In the genomic region with DNA sequence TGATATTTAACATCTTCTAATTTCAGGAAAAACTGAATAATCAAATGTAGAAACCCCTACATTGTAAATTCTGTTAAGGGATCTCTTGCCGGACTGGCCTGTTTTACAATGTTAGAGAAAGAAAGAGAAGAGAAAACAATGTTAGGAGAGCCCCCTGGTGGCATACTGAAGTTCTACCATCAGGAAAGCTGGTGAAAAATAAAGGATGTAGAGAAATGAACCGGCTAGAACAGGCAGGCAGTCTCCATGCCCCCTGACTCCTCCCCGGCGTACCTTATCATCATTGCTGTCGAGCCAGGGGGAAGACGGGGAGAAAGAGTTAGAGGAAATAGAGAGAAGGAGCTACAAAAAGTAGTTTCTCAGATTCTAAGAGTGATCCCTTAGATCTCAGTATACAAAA, we compare ENCODE assay signal across 10 mouse cellular contexts. TPM values are rescaled to one million over a fixed set of nuclear protein-coding genes. Genes with fewer than 3 reads are reported as not detected.
DNase-seq lines count a peak whose midpoint lies in the region; ATAC-seq and TF ChIP-seq lines count a peak whose summit lies in the region.
"Had no signal": no experiment of that assay in that cellular context is flagged by ENCODE, and none has a peak within 500 bp of the region (broad histone marks: within the 10 kb centered on the region; RNA-seq: fewer than 3 reads in every experiment).

No protein-coding gene starts in this region.

- TF ChIP-seq EP300 in ES-Bruce4 (IDR thresholded peaks at IDR 0.05; ENCODE audit: insufficient read depth, low read depth, low read length), result no peak

- ATAC-seq in intestine, embryonic 14.5 days (replicated peaks; ENCODE audit: low FRiP score, low TSS enrichment, low read depth), result no peak
- no peak for ATAC-seq in intestine, embryonic 15.5 days
- ATAC-seq in forebrain, embryonic 13.5 days, result no peak

- H3K9ac ChIP-seq in intestine, embryonic 14.5 days (ENCODE audit: low read length), result no peak overlapping the region
- no peak overlapping the region for H3K9ac ChIP-seq in intestine, embryonic 15.5 days
- peak overlapping the region; percentile 1; the same call in 1 of the 2 replicates for H3K9ac ChIP-seq in ES-Bruce4 (ENCODE audit: low read depth, poor library complexity, severe bottlenecking)
- no peak overlapping the region for H3K9ac ChIP-seq in forebrain, embryonic 13.5 days
- H3K9ac ChIP-seq: lung, embryonic 15.5 days had no signal

- no peak for TF ChIP-seq CTCF in ES-Bruce4 (IDR thresholded peaks at IDR 0.05; ENCODE audit: low read depth, low read length)

- no peaks in the 10 kb centered on the region for H3K36me3 ChIP-seq in intestine, embryonic 14.5 days (ENCODE audit: control insufficient read depth, insufficient read depth, low read length)
- H3K36me3 ChIP-seq in intestine, embryonic 15.5 days, result no peaks in the 10 kb centered on the region
- H3K36me3 ChIP-seq in ES-Bruce4 (ENCODE audit: control insufficient read depth, insufficient read depth, low read length, poor library complexity, severe bottlenecking), result no peaks in the 10 kb centered on the region
- H3K36me3 ChIP-seq in forebrain, embryonic 13.5 days (ENCODE audit: poor library complexity, severe bottlenecking), result no peaks in the 10 kb centered on the region
- H3K36me3 ChIP-seq: lung, embryonic 15.5 days had no signal

- H3K9me3 ChIP-seq in intestine, embryonic 14.5 days (ENCODE audit: control insufficient read depth, low read length), result no peaks in the 10 kb centered on the region
- H3K9me3 ChIP-seq in intestine, embryonic 15.5 days, result no peaks in the 10 kb centered on the region
- H3K9me3 ChIP-seq in ES-Bruce4 (replicated peaks; ENCODE audit: control insufficient read depth, insufficient read depth, low read length, poor library complexity, severe bottlenecking), result no peaks in the 10 kb centered on the region
- no peaks in the 10 kb centered on the region for H3K9me3 ChIP-seq in forebrain, embryonic 13.5 days (replicated peaks)
- H3K9me3 ChIP-seq: lung, embryonic 15.5 days had no signal

- no peaks in the 10 kb centered on the region for H3K27me3 ChIP-seq in intestine, embryonic 14.5 days (replicated peaks; ENCODE audit: control insufficient read depth, insufficient read depth, low read length)
- no peaks in the 10 kb centered on the region for H3K27me3 ChIP-seq in intestine, embryonic 15.5 days (replicated peaks)
- no peaks in the 10 kb centered on the region for H3K27me3 ChIP-seq in ES-Bruce4 (ENCODE audit: control insufficient read depth, insufficient read depth, low read length, poor library complexity, severe bottlenecking)
- H3K27me3 ChIP-seq in forebrain, embryonic 13.5 days, result peaks cover 69% of the 10 kb centered on the region

- no peaks in the 10 kb centered on the region for H3K4me1 ChIP-seq in intestine, embryonic 14.5 days (replicated peaks; ENCODE audit: control insufficient read depth, insufficient read depth, low read length)
- 0 out of 2 replicates have a peak, but pooled peaks cover 3% of the 10 kb centered on the region for H3K4me1 ChIP-seq in intestine, embryonic 15.5 days (replicated peaks)
- no peaks in the 10 kb centered on the region for H3K4me1 ChIP-seq in ES-Bruce4 (ENCODE audit: control insufficient read depth, insufficient read depth, low read length)
- no peaks in the 10 kb centered on the region; the same call in 1 of the 2 replicates for H3K4me1 ChIP-seq in forebrain, embryonic 13.5 days

- peak; percentile 57 for DNase-seq in intestine, embryonic 14.5 days (ENCODE audit: low spot score)
- peak; percentile 21 for DNase-seq in adrenal gland, postnatal 25 days
- peak; percentile 27 to 69 for DNase-seq in frontal cortex, postnatal 36 days (ENCODE audit: low spot score in 2 of 2)
- peak; percentile 25 for DNase-seq in left cerebral cortex, adult 11 months (ENCODE audit: low spot score)
- DNase-seq in natural killer cell, adult 2 months (ENCODE audit: low spot score in 2 of 2), result peak; percentile 22 to 31

- H3K4me2 ChIP-seq in intestine, embryonic 14.5 days (ENCODE audit: low read length), result no peak overlapping the region
- H3K4me2 ChIP-seq in intestine, embryonic 15.5 days (replicated peaks), result no peak overlapping the region
- no peak overlapping the region for H3K4me2 ChIP-seq in forebrain, embryonic 13.5 days
- H3K4me2 ChIP-seq: lung, embryonic 15.5 days had no signal

- no peak for TF ChIP-seq POLR2A in ES-Bruce4 (IDR thresholded peaks at IDR 0.05; ENCODE audit: insufficient read depth, low read length)

- H3K27ac ChIP-seq in intestine, embryonic 14.5 days (ENCODE audit: low read depth), result no peak overlapping the region
- H3K27ac ChIP-seq in intestine, embryonic 15.5 days, result no peak overlapping the region
- no peak overlapping the region for H3K27ac ChIP-seq in ES-Bruce4 (ENCODE audit: insufficient read depth, low read length)
- H3K27ac ChIP-seq in forebrain, embryonic 13.5 days, result no peak overlapping the region
- H3K27ac ChIP-seq: lung, embryonic 15.5 days had no signal

- WGBS in intestine, embryonic 14.5 days, result 4% methylated on average over 6 of the region's 6 CpGs
- WGBS in intestine, embryonic 15.5 days, result 7% methylated on average over 6 of the region's 6 CpGs
- 9% methylated on average over 6 of the region's 6 CpGs for WGBS in forebrain, embryonic 13.5 days

- no peak overlapping the region for H3K4me3 ChIP-seq in intestine, embryonic 14.5 days (ENCODE audit: low read depth, low read length)
- H3K4me3 ChIP-seq in intestine, embryonic 15.5 days (replicated peaks), result no peak overlapping the region
- H3K4me3 ChIP-seq in ES-Bruce4 (ENCODE audit: low read depth, low read length), result peak overlapping the region; percentile 59
- H3K4me3 ChIP-seq in forebrain, embryonic 13.5 days, result no peak overlapping the region
- H3K4me3 ChIP-seq: lung, embryonic 15.5 days had no signal

RNA-seq across cellular contexts. Expression of a gene that starts 32.6 kb away (rescaled TPM):
- 1.0 and 2.0 TPM in 2 replicates for polyA plus RNA-seq in intestine, embryonic 14.5 days (2014; fragmentation: Nextera tagmentation; extraction: Ambion mirVana)
- polyA plus RNA-seq in intestine, embryonic 15.5 days (2015; fragmentation: Nextera tagmentation; extraction: Ambion mirVana), result 1.1 and 1.7 TPM in 2 replicates
- 79.1 and 91.6 TPM in 2 replicates for polyA plus RNA-seq in ES-Bruce4 (2011; ENCODE audit: insufficient read depth, insufficient read length, low read depth, missing spikeins)
- 0.61 TPM in 1 of 2 replicates, not detected in the other for total RNA-seq in adrenal gland, postnatal 25 days (2021)
- 1.8 and 2.1 TPM in 2 replicates for polyA plus RNA-seq in forebrain, embryonic 13.5 days (2015; fragmentation: Nextera tagmentation; extraction: Ambion mirVana)

RNA-seq across cellular contexts. Expression of a gene that starts 33.5 kb away (rescaled TPM):
- not detected in 2 replicates for polyA plus RNA-seq in intestine, embryonic 14.5 days (2014; fragmentation: Nextera tagmentation; extraction: Ambion mirVana)
- not detected in 2 replicates for polyA plus RNA-seq in intestine, embryonic 15.5 days (2015; fragmentation: Nextera tagmentation; extraction: Ambion mirVana)
- not detected in 2 replicates for polyA plus RNA-seq in ES-Bruce4 (2011; ENCODE audit: insufficient read depth, insufficient read length, low read depth, missing spikeins)
- not detected in 2 replicates for total RNA-seq in adrenal gland, postnatal 25 days (2021)
- 1.3 and 2.9 TPM in 2 replicates for polyA plus RNA-seq in forebrain, embryonic 13.5 days (2015; fragmentation: Nextera tagmentation; extraction: Ambion mirVana)
- polyA plus RNA-seq: lung, embryonic 15.5 days; testis, adult 2 months had no signal

Comparison
In these comparisons a context has a peak if more than half of its experiments do, and no peak if none do; other contexts are left out.
1. RNA of a gene that starts 32.6 kb away (polyA plus RNA-seq): 79.1 to 91.6 TPM in ES-Bruce4; 1.8 to 2.1 TPM in forebrain, embryonic 13.5 days, 1.1 to 1.7 TPM in intestine, embryonic 15.5 days and 1.0 to 2.0 TPM in intestine, embryonic 14.5 days; every median in the first group is over 10 times any median in the second.
2. Peak in every context shown above with its lines, with median percentiles within 50 percentile points of each other: DNase-seq.